Mouse (Mus musculus) spleen, adult 2 months (tissue): ENCODE measurements around the gene Klk1b3. TPM values are rescaled to one million over a fixed set of nuclear protein-coding genes. Genes with fewer than 3 reads are reported as not detected.
"Not testable (repeated sequence)": the region's sequence is repeated elsewhere in the genome, so short reads cannot be mapped to it uniquely, and the experiment has no call there.

Source experiments
- DNase-seq, 2 experiments: peaks; one replicate each; pipeline versions ENCODE4 v3.0.0 to v3.0.0-alpha.2; 2012 to 2021; ENCODE audit warnings: low spot score in 2 of 2, low read depth in 1 of 2
- H3K27ac ChIP-seq: fragments of 200-500 bp; 2 replicates; pipeline ENCODE4 v1.5.1; 2012; ENCODE audit warnings: low read length, inconsistent platforms; ENCODE audit not compliant: insufficient read depth
- H3K27me3 ChIP-seq: fragments of 200-500 bp; 2 replicates; pipeline ENCODE4 v1.6.1; 2012; ENCODE audit warnings: mild to moderate bottlenecking, moderate library complexity, low read length, inconsistent platforms; ENCODE audit not compliant: control insufficient read depth, insufficient read depth
- H3K36me3 ChIP-seq: fragments of 200-500 bp; 2 replicates; pipeline ENCODE4 v1.6.1; 2012; ENCODE audit warnings: mild to moderate bottlenecking, low read length, inconsistent platforms; ENCODE audit not compliant: control insufficient read depth, insufficient read depth
- H3K4me1 ChIP-seq: fragments of 200-500 bp; 2 replicates; pipeline ENCODE4 v1.6.1; 2011; ENCODE audit warnings: inconsistent platforms; ENCODE audit not compliant: control insufficient read depth, insufficient read depth, insufficient read length
- H3K4me3 ChIP-seq: fragments of 200-500 bp; 2 replicates; pipeline ENCODE4 v1.5.1; 2011; ENCODE audit warnings: mild to moderate bottlenecking, inconsistent platforms; ENCODE audit not compliant: insufficient read depth, insufficient read length; ENCODE audit errors: extremely low read depth
- CTCF ChIP-seq: fragments of 200-500 bp; IDR thresholded peaks from 2 replicates; pipeline ENCODE4 v1.5.1; 2011; ENCODE audit warnings: mild to moderate bottlenecking, inconsistent platforms; ENCODE audit not compliant: insufficient read depth, insufficient read length, insufficient replicate concordance; ENCODE audit errors: extremely low read depth
- POLR2A ChIP-seq: fragments of 200-500 bp; IDR thresholded peaks from 2 replicates; pipeline ENCODE4 v1.6.1; 2011; ENCODE audit warnings: low read depth, low read length, inconsistent platforms
- WGBS: fragments of 180-500 bp; shearing (Covaris S2); methylation state at CpG from one replicate; pipeline ENCODE4 v1.1.7; 2018; 5-methylcytosine and 5-hydroxymethylcytosine counted together
- polyA plus RNA-seq: library from polyadenylated mRNA; depleted of rRNA; stranded (reverse); fragments of >200 nt; gene quantifications from 2 replicates; pipeline ENCODE4 v1.2.3, GENCODE M21; 2012

The Klk1b3 gene
- polyA plus RNA-seq, 1 experiment, result 0.97 TPM

DNA sequence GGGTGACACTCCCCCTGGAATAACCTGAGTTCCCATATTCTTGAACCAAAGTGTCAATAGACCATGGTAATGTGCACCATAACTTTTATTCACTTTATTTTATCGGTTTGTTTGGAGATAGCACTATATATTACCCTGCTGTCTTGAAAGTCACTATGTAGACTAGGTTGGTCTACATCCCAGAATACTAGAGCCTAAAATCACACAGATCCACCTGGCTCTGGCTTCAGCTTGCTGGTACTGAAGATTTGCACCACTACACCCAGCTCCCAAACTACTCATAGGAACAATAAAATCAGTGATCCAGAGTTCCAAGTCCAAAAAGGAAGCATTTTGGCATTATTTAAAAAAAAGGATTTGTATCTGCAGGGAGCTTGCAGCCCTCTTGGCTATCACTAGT lies 17.7 kb downstream of the Klk1b3 start, which contains the start of gene Klk1b5:
Klk1b5 (plus strand) TSS at position 301 of the 400 bp plus-strand sequence.
- no peak for DNase-seq
- Histone ChIP-seq H3K4me3 (no peak within 1 kb of the TSS), H3K27ac (no peak within 1 kb of the TSS), H3K4me1 (no peaks in the 10 kb centered on the region), H3K36me3 (no peaks in the 10 kb centered on the region), H3K27me3 (no peaks in the 10 kb centered on the region)
- TF ChIP-seq POLR2A, result no peak
- TF ChIP-seq CTCF, result no peak
- WGBS, result 85% methylated on average over 1 of the region's 1 CpGs

GRCm38 (mm10) chr7:44221601-44222000 lies 23.6 kb downstream of the Klk1b3 start:
- not testable (repeated sequence) for H3K27ac ChIP-seq, H3K4me3 ChIP-seq, H3K4me1 ChIP-seq, H3K36me3 ChIP-seq, DNase-seq, H3K27me3 ChIP-seq
- 65% methylated on average over 8 of the region's 10 CpGs for WGBS

DNA sequence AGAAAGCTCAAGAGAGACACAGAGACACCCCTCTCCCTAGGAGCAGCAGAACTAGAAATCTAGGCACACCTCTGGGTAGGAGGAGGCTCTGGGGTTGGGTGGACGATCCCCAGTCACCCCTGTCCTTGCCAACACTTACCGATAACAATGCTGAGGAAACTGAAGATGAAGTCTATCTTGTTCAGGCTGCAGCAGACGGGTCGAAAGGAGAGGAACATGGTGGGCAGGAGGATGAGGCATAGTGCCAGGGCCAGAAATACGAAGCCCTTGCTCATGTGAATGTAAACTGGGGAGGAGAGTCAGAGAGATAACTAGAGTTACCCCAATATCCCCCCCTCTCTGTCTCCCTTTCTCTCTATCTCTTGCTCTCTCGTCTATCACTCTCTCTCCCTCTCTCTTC lies 24.3 kb downstream of the Klk1b3 start:
- H3K27me3 ChIP-seq, H3K27ac ChIP-seq, DNase-seq, H3K36me3 ChIP-seq, H3K4me1 ChIP-seq, H3K4me3 ChIP-seq: not testable (repeated sequence)
- 80% methylated on average over 6 of the region's 6 CpGs for whole genome bisulfite sequencing

DNA sequence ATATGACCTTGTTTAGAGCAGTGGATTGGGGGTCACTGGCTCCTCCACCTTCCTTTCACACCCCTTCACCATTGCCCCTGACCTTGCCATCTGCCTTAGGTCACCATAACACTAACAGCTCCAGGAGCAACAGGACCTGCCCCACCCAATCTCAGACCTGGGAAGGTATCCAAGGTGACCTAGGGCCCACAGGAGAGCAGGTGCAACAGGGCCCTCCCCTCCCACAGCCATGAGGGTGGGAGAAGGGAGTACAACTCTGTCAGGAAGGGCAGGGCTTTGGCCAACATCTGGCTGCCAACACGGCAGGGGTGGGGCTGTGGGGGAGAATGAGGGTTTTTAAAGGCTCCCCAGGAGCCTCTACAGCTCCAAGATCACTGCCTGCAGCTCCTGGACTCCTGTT lies 27.1 kb downstream of the Klk1b3 start, which contains the start of gene Klk1:
Klk1 (plus strand) TSS at position 285 of the 400 bp plus-strand sequence.
- H3K27ac ChIP-seq, result no peak within 1 kb of the TSS
- no peak for DNase-seq

GRCm38 (mm10) chr7:44235909-44236308 lies 37.9 kb downstream of the Klk1b3 start, which contains the start of gene Gm36864:
Gene Gm36864 (plus strand): TSS chr7:44236177.
- 57% methylated on average over 3 of the region's 3 CpGs for WGBS
- H3K27ac ChIP-seq, result no peak within 1 kb of the TSS
- H3K4me1 ChIP-seq, result no peaks in the 10 kb centered on the region

More for the DNA sequence above, 27.1 kb downstream of the Klk1b3 start, which contains the start of gene Klk1:
- H3K27me3 ChIP-seq, result no peaks in the 10 kb centered on the region; the same call in 1 of the 2 replicates
- H3K36me3 ChIP-seq, result no peaks in the 10 kb centered on the region
- 17% methylated on average over 1 of the region's 1 CpGs for WGBS
- H3K4me3 ChIP-seq, result no peak within 1 kb of the TSS
- H3K4me1 ChIP-seq, result no peaks in the 10 kb centered on the region
- no peak for TF ChIP-seq POLR2A
- TF ChIP-seq CTCF, result no peak

DNA sequence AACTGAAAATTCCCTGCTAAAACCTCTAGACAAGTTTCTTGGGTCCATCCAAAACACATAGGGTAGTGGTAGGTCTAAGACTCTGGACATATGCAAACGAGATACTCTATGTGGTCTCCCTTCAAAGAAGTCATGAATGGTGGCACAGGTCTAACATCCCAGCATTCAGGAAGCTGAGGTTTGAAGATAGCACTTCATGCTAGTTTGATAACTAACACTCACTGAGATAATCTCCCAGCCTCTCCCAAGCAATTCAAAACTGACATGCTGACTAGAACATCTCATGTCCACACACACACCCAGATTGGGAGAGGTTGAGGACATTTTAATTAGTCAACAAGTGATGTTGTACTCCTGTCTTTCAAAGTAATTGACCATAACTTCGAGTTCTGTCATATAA lies 41.9 kb downstream of the Klk1b3 start:
- H3K4me3 ChIP-seq, result no peak overlapping the region
- WGBS, result 49% methylated on average over 2 of the region's 2 CpGs
- TF ChIP-seq POLR2A (no peak), CTCF (no peak)
- no peak overlapping the region for H3K27ac ChIP-seq
- no peaks in the 10 kb centered on the region for H3K27me3 ChIP-seq
- DNase-seq, result no peak
- no peaks in the 10 kb centered on the region for H3K4me1 ChIP-seq
- H3K36me3 ChIP-seq, result no peaks in the 10 kb centered on the region

More at GRCm38 (mm10) chr7:44235909-44236308, 37.9 kb downstream of the Klk1b3 start, which contains the start of gene Gm36864:
- DNase-seq, result no peak
- TF ChIP-seq CTCF (no peak), POLR2A (no peak)
- Histone ChIP-seq H3K36me3 (no peaks in the 10 kb centered on the region), H3K4me3 (no peak within 1 kb of the TSS), H3K27me3 (no peaks in the 10 kb centered on the region)

GRCm38 (mm10) chr7:44240712-44241111 lies 42.7 kb downstream of the Klk1b3 start:
- Histone ChIP-seq H3K4me3 (no peak overlapping the region), H3K4me1 (peaks cover 6% of the 10 kb centered on the region; the same call in 1 of the 2 replicates), H3K36me3 (no peaks in the 10 kb centered on the region), H3K27me3 (no peaks in the 10 kb centered on the region), H3K27ac (no peak overlapping the region)
- 67% methylated on average over 1 of the region's 1 CpGs for WGBS
- TF ChIP-seq CTCF (no peak), POLR2A (no peak)
- no peak for DNase-seq

DNA sequence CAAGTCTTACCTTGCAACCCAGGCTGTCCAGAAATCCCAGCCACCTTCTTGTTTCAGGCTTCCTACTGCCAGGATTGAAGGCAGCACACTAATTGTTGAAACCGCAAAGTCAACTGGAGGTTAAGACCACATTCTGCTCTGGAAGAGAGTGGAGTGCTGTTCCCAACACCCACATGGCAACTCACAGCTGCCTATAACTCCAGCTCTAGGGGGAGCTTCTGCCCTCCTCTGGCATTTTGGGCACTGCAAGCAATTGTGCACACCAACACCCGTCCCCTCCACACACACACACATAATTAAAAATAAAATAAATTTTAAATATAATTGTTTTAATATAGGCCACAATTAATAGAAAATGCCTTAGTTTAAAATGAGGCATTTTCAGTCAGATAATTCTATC lies 43.2 kb downstream of the Klk1b3 start:
- 79% methylated on average over 2 of the region's 2 CpGs for WGBS
- Histone ChIP-seq H3K4me3 (no peak overlapping the region), H3K27me3 (no peaks in the 10 kb centered on the region), H3K27ac (no peak overlapping the region), H3K36me3 (no peaks in the 10 kb centered on the region), H3K4me1 (peaks cover 8% of the 10 kb centered on the region; the same call in 1 of the 2 replicates)
- TF ChIP-seq POLR2A (no peak), CTCF (no peak)
- no peak for DNase-seq
